Mouse (Mus musculus) spleen, adult 2 months (tissue): ENCODE measurements around the gene Rnf114.

ENCODE experiments used
- CTCF ChIP-seq: fragments of 200-500 bp; IDR thresholded peaks from 2 replicates; pipeline ENCODE4 v1.5.1; 2011; ENCODE audit warnings: mild to moderate bottlenecking, inconsistent platforms; ENCODE audit not compliant: insufficient read depth, insufficient read length, insufficient replicate concordance; ENCODE audit errors: extremely low read depth
- POLR2A ChIP-seq: fragments of 200-500 bp; IDR thresholded peaks from 2 replicates; pipeline ENCODE4 v1.6.1; 2011; ENCODE audit warnings: low read depth, low read length, inconsistent platforms

DNA sequence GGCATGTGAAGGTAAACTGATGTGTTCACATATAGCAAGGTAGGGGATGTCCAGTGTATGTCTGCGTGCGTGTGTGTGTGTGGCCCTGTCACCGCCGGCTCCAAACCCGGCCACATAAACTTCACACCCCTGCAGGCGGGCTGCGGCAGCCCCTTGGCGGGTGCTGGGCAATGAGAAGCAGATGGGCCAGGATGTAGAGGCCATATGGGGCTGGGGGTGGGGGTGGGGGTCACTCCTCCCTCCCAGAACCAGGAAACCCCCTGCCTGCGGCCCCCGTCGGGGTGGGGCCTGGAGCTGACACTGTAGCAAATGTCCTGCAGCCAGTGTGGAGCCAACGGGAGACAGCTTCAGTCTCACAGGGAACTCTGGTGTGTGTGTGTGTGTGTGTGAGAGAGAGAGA lies 71.3 kb downstream of the Rnf114 start:
- TF ChIP-seq CTCF (no peak), POLR2A (no peak)
